In genomic region chr14:117303901-117304722, GRCm38 (mm10) we compare ENCODE assay signal across 23 mouse cellular contexts.
"Had no signal": no experiment of that assay in that cellular context is flagged by ENCODE, and none has a peak within 500 bp of the region (broad histone marks: within the 10 kb centered on the region; RNA-seq: fewer than 3 reads in every experiment).

No protein-coding gene starts in this region.

- H3K27me3 ChIP-seq: heart, embryonic 12.5 days; intestine, embryonic 15.5 days; limb, embryonic 12.5 days had no signal

- H3K9me3 ChIP-seq: heart, embryonic 10.5 days; heart, embryonic 12.5 days; hindbrain, embryonic 10.5 days; intestine, embryonic 15.5 days; limb, embryonic 10.5 days; limb, embryonic 12.5 days had no signal

- H3K4me3 ChIP-seq: heart, embryonic 10.5 days; heart, embryonic 12.5 days; hindbrain, embryonic 10.5 days; intestine, embryonic 15.5 days; limb, embryonic 10.5 days; limb, embryonic 12.5 days had no signal

- H3K27ac ChIP-seq: heart, embryonic 10.5 days; hindbrain, embryonic 10.5 days; hindbrain, embryonic 14.5 days; intestine, embryonic 15.5 days; limb, embryonic 10.5 days; limb, embryonic 12.5 days had no signal

- H3K9ac ChIP-seq: forebrain, postnatal 0 days; heart, embryonic 12.5 days; hindbrain, embryonic 14.5 days; intestine, embryonic 15.5 days; limb, embryonic 12.5 days had no signal

- H3K36me3 ChIP-seq: heart, embryonic 10.5 days; heart, embryonic 12.5 days; hindbrain, embryonic 10.5 days; intestine, embryonic 15.5 days; limb, embryonic 10.5 days; limb, embryonic 12.5 days had no signal

- H3K4me1 ChIP-seq: intestine, embryonic 15.5 days; limb, embryonic 10.5 days; limb, embryonic 12.5 days had no signal

- DNase-seq: forebrain, postnatal 0 days; gastrocnemius, postnatal 14 days; gastrocnemius, postnatal 36 days; heart, adult 11 months; heart, postnatal 10 days; heart, postnatal 4 days; kidney, adult 18-20 months; kidney, adult 8-10 months; kidney, postnatal 10 days; kidney, postnatal 25 days; layer of hippocampus, adult 9-11 months; layer of hippocampus, postnatal 36 days; liver had no signal

- H3K4me2 ChIP-seq: heart, embryonic 12.5 days; hindbrain, embryonic 14.5 days; intestine, embryonic 15.5 days; limb, embryonic 12.5 days had no signal

- ATAC-seq: forebrain, postnatal 0 days; hindbrain, embryonic 16.5 days; inflammation-experienced regulatory T-cells, adult 6 months; intestine, embryonic 15.5 days; intestine, postnatal 0 days had no signal
